Mouse (Mus musculus): Measurements from ENCODE around the gene Grin3b. TPM values are rescaled to one million over a fixed set of nuclear protein-coding genes. Genes with fewer than 3 reads are reported as not detected.
"Not testable (repeated sequence)": the region's sequence is repeated elsewhere in the genome, so short reads cannot be mapped to it uniquely, and the experiment has no call there.

Gene Grin3b
- total RNA-seq, 1 experiment = 0.36 TPM

DNA sequence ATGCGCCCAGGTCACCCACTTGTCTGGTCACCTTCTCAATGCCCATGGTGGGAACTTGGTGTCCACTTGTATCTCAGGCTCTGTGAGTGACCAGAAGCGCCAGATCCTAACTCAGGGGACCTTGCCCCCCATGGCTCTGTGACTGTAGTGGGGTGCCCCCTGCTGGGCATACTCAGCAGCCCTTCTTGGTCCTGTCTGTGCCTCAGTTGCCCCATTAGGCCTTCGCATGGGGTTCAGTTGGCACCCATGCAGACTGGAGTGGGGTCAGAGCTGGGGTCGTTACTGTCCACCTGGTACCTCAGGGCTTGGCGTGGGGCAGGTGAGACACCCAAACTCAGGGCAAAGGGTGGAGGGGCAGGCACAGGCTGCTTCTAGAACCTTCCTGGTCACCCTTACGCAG lies 16.6 kb upstream of the Grin3b start:
- TF ChIP-seq HCFC1 (IDR thresholded peaks at IDR 0.05; ENCODE audit: borderline replicate concordance, insufficient read depth, low read length) = no peak
- TF ChIP-seq MAFK (IDR thresholded peaks at IDR 0.05; ENCODE audit: insufficient read depth, low read depth, low read length) = no peak
- no peak for TF ChIP-seq ZNF384 (IDR thresholded peaks at IDR 0.05; ENCODE audit: low read depth, low read length)
- TF ChIP-seq CHD2 (IDR thresholded peaks at IDR 0.05; ENCODE audit: low read depth, low read length) = no peak
- TF ChIP-seq ZC3H11A (IDR thresholded peaks at IDR 0.05; ENCODE audit: borderline replicate concordance, low read depth, low read length) = no peak
- DNase-seq (ENCODE audit: low read depth, low spot score) = no peak
- in situ Hi-C loops (cut with MboI; ENCODE audit: low sequenced_read_pairs in 2 of 2, unreplicated experiment in 2 of 2) = no loop called here
- H3K27ac ChIP-seq (ENCODE audit: insufficient read depth, low read depth, low read length, poor library complexity, severe bottlenecking) = no peak overlapping the region
- no peak overlapping the region for H3K4me3 ChIP-seq (ENCODE audit: insufficient read depth in 1 of 2, low read depth in 1 of 2, low read length in 2 of 2, poor library complexity in 1 of 2, severe bottlenecking in 1 of 2)
- H3K4me1 ChIP-seq (ENCODE audit: control insufficient read depth in 2 of 2, insufficient read depth in 2 of 2, low read length in 2 of 2, poor library complexity in 1 of 2) = peaks cover 0 to 25% of the 10 kb centered on the region in 2 experiments; a peak in 2 of 4 replicates
- no peak overlapping the region for H3K9ac ChIP-seq (ENCODE audit: insufficient read depth, low read depth, low read length, poor library complexity, severe bottlenecking)
- peaks cover 2% of the 10 kb centered on the region; the same call in 1 of the 2 replicates for H3K36me3 ChIP-seq (ENCODE audit: control insufficient read depth, insufficient read depth, low read length, poor library complexity, severe bottlenecking)
- H3K9me3 ChIP-seq (ENCODE audit: control insufficient read depth, insufficient read depth, low read depth, low read length) = no peaks in the 10 kb centered on the region

DNA sequence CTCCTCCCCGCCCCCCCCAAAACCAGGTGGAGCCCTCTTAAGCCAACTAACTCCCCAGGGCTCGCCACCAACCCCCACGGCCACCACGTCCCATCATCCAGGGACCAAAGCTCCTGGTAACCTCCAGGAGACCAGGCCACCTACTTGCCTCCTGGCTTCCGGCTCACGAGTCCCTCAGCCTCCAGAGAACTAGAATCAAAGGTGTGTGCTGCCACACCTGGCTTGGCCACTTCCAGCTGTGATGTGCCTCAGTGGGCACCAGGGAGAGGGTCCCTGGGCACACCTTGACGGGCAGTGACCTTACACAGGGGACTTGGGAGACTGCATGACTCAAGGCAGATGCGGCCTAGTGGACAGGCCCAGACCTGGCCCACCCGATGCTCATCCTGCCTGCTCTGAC lies 14.8 kb upstream of the Grin3b start:
- peak overlapping the region; percentile 83 for H3K27ac ChIP-seq (ENCODE audit: insufficient read depth, low read depth, low read length, poor library complexity, severe bottlenecking)
- in situ Hi-C loops (cut with MboI; ENCODE audit: low sequenced_read_pairs in 2 of 2, unreplicated experiment in 2 of 2) = no loop called here

DNA sequence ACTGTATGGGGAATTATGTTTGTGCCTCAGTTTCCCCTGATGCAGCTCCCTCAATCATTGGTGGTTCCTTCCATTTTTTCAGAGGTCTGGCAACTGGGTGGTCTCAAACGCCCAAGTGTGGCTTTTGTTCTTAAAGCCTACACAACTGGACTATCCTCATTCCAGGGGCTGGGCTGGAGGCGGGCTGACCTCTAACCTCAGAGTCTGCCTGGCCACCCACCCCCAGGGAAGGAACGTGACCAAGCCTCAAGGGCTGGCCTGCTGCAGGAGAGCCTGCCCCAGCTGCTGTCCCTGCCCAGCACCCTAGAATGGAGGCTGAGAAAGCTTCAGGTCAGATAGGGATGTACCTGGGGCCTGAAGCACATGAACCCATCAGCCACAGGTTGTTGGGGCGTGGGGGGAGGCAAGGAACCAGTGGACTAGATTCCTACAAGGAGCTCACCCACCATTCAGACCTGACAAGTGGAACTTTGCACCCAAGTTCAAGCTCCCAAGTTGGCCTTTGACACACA lies 13.8 kb upstream of the Grin3b start:
- Histone ChIP-seq H3K36me3 (ENCODE audit: control insufficient read depth, insufficient read depth, low read length, poor library complexity, severe bottlenecking) (peaks cover 9% of the 10 kb centered on the region), H3K9me3 (ENCODE audit: control insufficient read depth, insufficient read depth, low read depth, low read length) (no peaks in the 10 kb centered on the region), H3K9ac (ENCODE audit: insufficient read depth, low read depth, low read length, poor library complexity, severe bottlenecking) (no peak overlapping the region), H3K27ac (ENCODE audit: insufficient read depth, low read depth, low read length, poor library complexity, severe bottlenecking) (0 out of 2 replicates have a peak overlapping the region, but pooled peaks have one; percentile 83), H3K4me1 (ENCODE audit: control insufficient read depth in 2 of 2, insufficient read depth in 2 of 2, low read length in 2 of 2, poor library complexity in 1 of 2) (peaks cover 2 to 25% of the 10 kb centered on the region in 2 experiments; a peak in 2 of 4 replicates), H3K4me3 (ENCODE audit: insufficient read depth in 1 of 2, low read depth in 1 of 2, low read length in 2 of 2, poor library complexity in 1 of 2, severe bottlenecking in 1 of 2) (no peak overlapping the region)
- TF ChIP-seq MAFK (IDR thresholded peaks at IDR 0.05; ENCODE audit: insufficient read depth, low read depth, low read length) (no peak), CHD2 (IDR thresholded peaks at IDR 0.05; ENCODE audit: low read depth, low read length) (no peak), ZC3H11A (IDR thresholded peaks at IDR 0.05; ENCODE audit: borderline replicate concordance, low read depth, low read length) (no peak), ZNF384 (IDR thresholded peaks at IDR 0.05; ENCODE audit: low read depth, low read length) (no peak)
- in situ Hi-C loops (cut with MboI; ENCODE audit: low sequenced_read_pairs in 2 of 2, unreplicated experiment in 2 of 2) = no loop called here
- no peak for DNase-seq (ENCODE audit: low read depth, low spot score)

More for the DNA sequence above, 14.8 kb upstream of the Grin3b start:
- DNase-seq (ENCODE audit: low read depth, low spot score) = no peak
- peaks cover 1% of the 10 kb centered on the region; the same call in 1 of the 2 replicates for H3K36me3 ChIP-seq (ENCODE audit: control insufficient read depth, insufficient read depth, low read length, poor library complexity, severe bottlenecking)
- no peak overlapping the region for H3K4me3 ChIP-seq (ENCODE audit: insufficient read depth in 1 of 2, low read depth in 1 of 2, low read length in 2 of 2, poor library complexity in 1 of 2, severe bottlenecking in 1 of 2)
- no peaks in the 10 kb centered on the region for H3K9me3 ChIP-seq (ENCODE audit: control insufficient read depth, insufficient read depth, low read depth, low read length)
- H3K4me1 ChIP-seq (ENCODE audit: control insufficient read depth in 2 of 2, insufficient read depth in 2 of 2, low read length in 2 of 2, poor library complexity in 1 of 2) = peaks cover 0 to 22% of the 10 kb centered on the region in 2 experiments; a peak in 2 of 4 replicates
- H3K9ac ChIP-seq (ENCODE audit: insufficient read depth, low read depth, low read length, poor library complexity, severe bottlenecking) = peak overlapping the region; percentile 7; the same call in 1 of the 2 replicates
- no peak for TF ChIP-seq ZC3H11A (IDR thresholded peaks at IDR 0.05; ENCODE audit: borderline replicate concordance, low read depth, low read length)
- no peak for TF ChIP-seq CHD2 (IDR thresholded peaks at IDR 0.05; ENCODE audit: low read depth, low read length)
- no peak for TF ChIP-seq ZNF384 (IDR thresholded peaks at IDR 0.05; ENCODE audit: low read depth, low read length)
- no peak for TF ChIP-seq MAFK (IDR thresholded peaks at IDR 0.05; ENCODE audit: insufficient read depth, low read depth, low read length)
- no peak for TF ChIP-seq HCFC1 (IDR thresholded peaks at IDR 0.05; ENCODE audit: borderline replicate concordance, insufficient read depth, low read length)

DNA sequence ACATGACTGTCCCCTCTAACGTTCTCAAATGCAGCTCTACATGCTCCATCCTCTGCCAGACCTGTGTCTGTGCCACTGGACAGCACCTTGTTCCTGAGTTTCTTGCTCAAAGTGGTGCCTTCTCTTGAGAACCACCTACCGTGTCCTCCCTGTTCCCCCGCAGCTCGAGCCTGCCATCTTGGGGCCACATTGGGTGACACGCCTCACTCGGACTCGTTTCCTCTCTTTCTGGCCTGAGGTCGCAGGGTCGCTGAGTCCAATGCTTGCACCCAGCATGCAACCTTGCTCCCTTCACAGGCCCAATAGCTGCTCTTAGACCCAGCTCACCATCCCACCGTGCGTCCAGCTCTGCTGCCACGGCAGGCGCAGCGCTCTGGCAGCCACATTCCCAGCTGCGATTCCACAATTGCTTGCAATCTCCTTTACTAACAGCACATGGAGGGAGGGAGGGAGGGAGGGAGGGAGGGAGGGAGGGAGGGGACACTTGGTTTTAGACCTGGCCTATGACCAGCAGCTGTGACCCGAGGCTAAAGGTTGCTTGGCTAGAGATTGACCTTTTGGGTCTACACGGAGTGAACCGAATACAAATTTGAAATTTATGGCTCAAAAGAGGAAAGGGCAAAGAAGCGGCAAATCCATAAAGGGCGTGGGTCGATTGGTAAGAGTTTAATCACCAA lies 12.2 kb upstream of the Grin3b start:
- H3K4me1 ChIP-seq (ENCODE audit: control insufficient read depth in 2 of 2, insufficient read depth in 2 of 2, low read length in 2 of 2, poor library complexity in 1 of 2) = peaks cover 2 to 25% of the 10 kb centered on the region in 2 experiments; a peak in 2 of 4 replicates
- in situ Hi-C loops (cut with MboI; ENCODE audit: low sequenced_read_pairs in 2 of 2, unreplicated experiment in 2 of 2) = no loop called here
- H3K27ac ChIP-seq (ENCODE audit: insufficient read depth, low read depth, low read length, poor library complexity, severe bottlenecking) = no peak overlapping the region
- DNase-seq (ENCODE audit: low read depth, low spot score) = peak; percentile 78
- TF ChIP-seq CHD2 (IDR thresholded peaks at IDR 0.05; ENCODE audit: low read depth, low read length) (no peak), ZC3H11A (IDR thresholded peaks at IDR 0.05; ENCODE audit: borderline replicate concordance, low read depth, low read length) (peak; percentile 65)
- 0 out of 4 replicates have a peak overlapping the region, but pooled peaks of 1 of the 2 experiments have one; percentile 1 for H3K4me3 ChIP-seq (ENCODE audit: insufficient read depth in 1 of 2, low read depth in 1 of 2, low read length in 2 of 2, poor library complexity in 1 of 2, severe bottlenecking in 1 of 2)
- peak overlapping the region; percentile 51; the same call in 1 of the 2 replicates for H3K9ac ChIP-seq (ENCODE audit: insufficient read depth, low read depth, low read length, poor library complexity, severe bottlenecking)
- H3K9me3 ChIP-seq (ENCODE audit: control insufficient read depth, insufficient read depth, low read depth, low read length) = no peaks in the 10 kb centered on the region
- H3K36me3 ChIP-seq (ENCODE audit: control insufficient read depth, insufficient read depth, low read length, poor library complexity, severe bottlenecking) = peaks cover 16% of the 10 kb centered on the region

- H3K9me3 ChIP-seq (ENCODE audit: control insufficient read depth, insufficient read depth, low read depth, low read length); H3K4me3 ChIP-seq (ENCODE audit: insufficient read depth in 1 of 2, low read depth in 1 of 2, low read length in 2 of 2, poor library complexity in 1 of 2, severe bottlenecking in 1 of 2); DNase-seq (ENCODE audit: low read depth, low spot score); H3K9ac ChIP-seq (ENCODE audit: insufficient read depth, low read depth, low read length, poor library complexity, severe bottlenecking); in situ Hi-C loops (cut with MboI; ENCODE audit: low sequenced_read_pairs in 2 of 2, unreplicated experiment in 2 of 2); H3K27ac ChIP-seq (ENCODE audit: insufficient read depth, low read depth, low read length, poor library complexity, severe bottlenecking): not testable (repeated sequence)
- H3K36me3 ChIP-seq (ENCODE audit: control insufficient read depth, insufficient read depth, low read length, poor library complexity, severe bottlenecking) = peaks cover 25% of the 10 kb centered on the region
- H3K4me1 ChIP-seq (ENCODE audit: control insufficient read depth in 2 of 2, insufficient read depth in 2 of 2, low read length in 2 of 2, poor library complexity in 1 of 2) = peaks cover 2 to 25% of the 10 kb centered on the region in 2 experiments; a peak in 2 of 4 replicates
These were observed 11.1 kb upstream of the Grin3b start for GRCm38 (mm10) chr10:79959412-79959811.
